Mouse (Mus musculus) heart, embryonic 14.5 days (tissue): ENCODE data around the gene Trpm4. TPM values are rescaled to one million over a fixed set of nuclear protein-coding genes. Genes with fewer than 3 reads are reported as not detected.

ENCODE experiments used
- ATAC-seq: fragments of 200-750 bp; cut with Nextera tagmentation; 2 replicates; pipeline ENCODE4 v1.8.0; 2017; ENCODE audit warnings: low read depth, moderate TSS enrichment; ENCODE audit not compliant: insufficient number of reproducible peaks, insufficient read depth, low FRiP score
- H3K27ac ChIP-seq, 2 experiments: fragments of 200-500 bp in 1 of 2; fragments of 300-500 bp in 1 of 2; sonication (generic) in 1 of 2; replicated peaks in 1 of 2; 2 replicates each; pipeline ENCODE4 v1.5.1; 2012 to 2014; ENCODE audit warnings: low read depth in 2 of 2, low read length in 2 of 2, control low read depth in 1 of 2, mild to moderate bottlenecking in 1 of 2, mixed read lengths in 1 of 2; ENCODE audit not compliant: control insufficient read depth in 1 of 2, insufficient read depth in 1 of 2
- H3K27me3 ChIP-seq: fragments of 300-500 bp; sonication (generic); 2 replicates; pipeline ENCODE4 v1.6.1; 2014; ENCODE audit warnings: mild to moderate bottlenecking, low read length, control low read depth; ENCODE audit not compliant: control insufficient read depth, insufficient read depth
- H3K36me3 ChIP-seq: fragments of 300-500 bp; sonication (generic); 2 replicates; pipeline ENCODE4 v1.6.1; 2014; ENCODE audit warnings: mild to moderate bottlenecking, control low read depth, low read length, mixed read lengths; ENCODE audit not compliant: control insufficient read depth, insufficient read depth
- H3K4me1 ChIP-seq, 2 experiments: fragments of 200-500 bp in 1 of 2; fragments of 300-500 bp in 1 of 2; sonication (generic) in 1 of 2; 2 replicates each; pipeline ENCODE4 v1.6.1; 2012 to 2014; ENCODE audit warnings: low read length in 2 of 2, control low read depth in 1 of 2, mixed read lengths in 1 of 2; ENCODE audit not compliant: control insufficient read depth in 2 of 2, insufficient read depth in 2 of 2
- H3K4me2 ChIP-seq: fragments of 300-500 bp; sonication (generic); 2 replicates; pipeline ENCODE4 v1.6.1; 2014; ENCODE audit warnings: mild to moderate bottlenecking, low read length
- H3K4me3 ChIP-seq, 2 experiments: fragments of 200-500 bp in 1 of 2; fragments of 300-500 bp in 1 of 2; sonication (generic) in 1 of 2; 2 replicates each; pipeline ENCODE4 v1.5.1; 2012 to 2014; ENCODE audit warnings: low read length in 2 of 2, mild to moderate bottlenecking in 2 of 2, control low read depth in 1 of 2, low read depth in 1 of 2, moderate library complexity in 1 of 2; ENCODE audit not compliant: control insufficient read depth in 1 of 2, insufficient read depth in 1 of 2
- H3K9ac ChIP-seq: fragments of 300-500 bp; sonication (generic); 2 replicates; pipeline ENCODE4 v1.6.1; 2014; ENCODE audit warnings: mild to moderate bottlenecking, low read length
- H3K9me3 ChIP-seq: fragments of 300-500 bp; sonication (generic); 2 replicates; pipeline ENCODE4 v1.6.1; 2016; ENCODE audit warnings: low read length, control low read depth; ENCODE audit not compliant: control insufficient read depth
- WGBS: fragments of 180-500 bp; shearing (Covaris S2); extraction: QIAGEN DNeasy Blood & Tissue Kit; methylation state at CpG from one replicate; pipeline ENCODE4 v1.1.7; 2014; 5-methylcytosine and 5-hydroxymethylcytosine counted together
- polyA plus RNA-seq: library from polyadenylated mRNA; unstranded; fragments of >200 nt; fragmentation: Nextera tagmentation; extraction: Ambion mirVana; gene quantifications from 2 replicates; pipeline ENCODE4 v1.2.1, GENCODE M21; 2014

Trpm4 gene
- polyA plus RNA-seq, 1 experiment from 2014 or later: 12.4 TPM

DNA sequence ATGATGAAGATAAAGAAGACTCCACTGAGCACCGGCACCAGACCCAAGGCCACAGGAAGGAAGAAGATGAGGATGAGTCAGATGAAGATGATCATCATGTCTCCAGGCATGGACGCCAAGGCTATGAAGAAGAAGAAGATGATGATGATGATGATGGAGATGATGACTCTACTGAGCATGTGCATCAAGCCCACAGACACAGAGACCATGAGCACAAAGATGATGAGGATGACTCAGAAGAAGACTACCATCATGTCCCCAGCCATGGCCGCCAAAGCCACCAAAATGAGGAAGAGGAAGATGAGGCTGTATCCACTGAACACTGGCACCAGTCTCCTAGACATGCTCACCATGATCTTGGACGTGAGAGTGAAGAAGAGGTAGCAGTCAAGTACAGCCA is 2.7 kb upstream of the Trpm4 start:
- no peaks in the 10 kb centered on the region; the same call in 1 of the 2 replicates for H3K27me3 ChIP-seq
- no peaks in the 10 kb centered on the region for H3K9me3 ChIP-seq
- WGBS: 88% methylated on average over 4 of the region's 4 CpGs
- H3K9ac ChIP-seq: no peak overlapping the region
- ATAC-seq: no peak
- H3K4me2 ChIP-seq: no peak overlapping the region
- no peak overlapping the region for H3K4me3 ChIP-seq
- no peak overlapping the region for H3K27ac ChIP-seq
- H3K36me3 ChIP-seq: no peaks in the 10 kb centered on the region
- peaks cover 58 to 67% of the 10 kb centered on the region in 2 experiments for H3K4me1 ChIP-seq

DNA sequence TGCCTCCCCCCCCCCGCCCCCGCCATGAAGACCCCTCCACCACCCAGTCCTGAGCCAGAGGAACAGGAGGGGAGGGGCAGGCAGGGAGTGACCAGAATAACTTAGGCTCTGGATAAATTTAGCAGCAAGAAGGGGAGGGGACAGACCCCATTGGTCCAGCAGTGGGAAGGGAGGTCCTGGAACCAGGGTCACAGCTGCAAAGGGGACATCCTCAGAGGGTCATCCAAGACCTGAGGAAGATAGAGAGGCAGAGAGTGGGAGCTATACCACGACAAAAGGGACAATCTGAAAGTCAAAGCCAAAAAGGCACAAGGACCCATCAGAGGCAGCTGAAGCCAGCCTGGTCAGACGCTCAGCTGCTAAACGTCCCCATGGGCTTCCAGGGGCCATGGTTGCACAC is 1.5 kb upstream of the Trpm4 start, which contains the start of gene Hrc:
Hrc (plus strand) TSS at position 235 of the 400 bp plus-strand sequence.
- Histone ChIP-seq H3K4me2 (peak within 1 kb of the TSS; percentile 89), H3K4me1 (peaks cover 47 to 62% of the 10 kb centered on the region in 2 experiments), H3K27me3 (no peaks in the 10 kb centered on the region; the same call in 1 of the 2 replicates), H3K4me3 (peak within 1 kb of the TSS in 1 of 2 experiments; percentile 73; a peak in 3 of 4 replicates), H3K9me3 (no peaks in the 10 kb centered on the region), H3K27ac (peak within 1 kb of the TSS; percentile 93 to 94), H3K9ac (peak within 1 kb of the TSS; percentile 89), H3K36me3 (no peaks in the 10 kb centered on the region)
- 15% methylated on average over 5 of the region's 5 CpGs for WGBS
- peak; percentile 40; the same call in 1 of the 2 replicates for ATAC-seq

DNA sequence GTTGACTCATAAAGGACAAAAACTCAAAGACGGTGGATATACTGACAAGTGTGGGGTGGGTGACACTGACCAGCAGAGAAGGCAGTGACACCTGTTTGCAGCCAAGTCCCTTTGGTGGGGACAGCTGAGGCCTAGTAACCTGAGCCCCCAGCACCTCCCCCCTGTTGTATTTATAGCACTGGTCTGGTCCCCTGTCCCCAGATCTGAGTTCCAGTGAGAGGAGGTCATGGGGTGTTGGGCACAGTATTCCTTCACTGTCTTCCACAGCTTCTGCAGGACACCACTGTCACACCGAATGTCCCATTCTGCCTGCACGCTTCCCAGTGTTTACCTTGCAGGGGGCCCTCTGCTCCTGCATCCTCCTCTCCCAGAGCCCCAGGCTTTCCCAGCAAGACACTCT is 1.0 kb upstream of the Trpm4 start:
- H3K36me3 ChIP-seq: no peaks in the 10 kb centered on the region
- peak overlapping the region; percentile 89 for H3K4me2 ChIP-seq
- peak; percentile 19; the same call in 1 of the 2 replicates for ATAC-seq
- no peaks in the 10 kb centered on the region for H3K9me3 ChIP-seq
- H3K27me3 ChIP-seq: no peaks in the 10 kb centered on the region; the same call in 1 of the 2 replicates
- H3K4me1 ChIP-seq: peaks cover 45 to 61% of the 10 kb centered on the region in 2 experiments
- WGBS: 8% methylated on average over 3 of the region's 3 CpGs
- peak overlapping the region; percentile 93 to 94 for H3K27ac ChIP-seq
- peak overlapping the region; percentile 89 for H3K9ac ChIP-seq
- H3K4me3 ChIP-seq: peak overlapping the region in 1 of 2 experiments; percentile 24; a peak in 2 of 4 replicates

DNA sequence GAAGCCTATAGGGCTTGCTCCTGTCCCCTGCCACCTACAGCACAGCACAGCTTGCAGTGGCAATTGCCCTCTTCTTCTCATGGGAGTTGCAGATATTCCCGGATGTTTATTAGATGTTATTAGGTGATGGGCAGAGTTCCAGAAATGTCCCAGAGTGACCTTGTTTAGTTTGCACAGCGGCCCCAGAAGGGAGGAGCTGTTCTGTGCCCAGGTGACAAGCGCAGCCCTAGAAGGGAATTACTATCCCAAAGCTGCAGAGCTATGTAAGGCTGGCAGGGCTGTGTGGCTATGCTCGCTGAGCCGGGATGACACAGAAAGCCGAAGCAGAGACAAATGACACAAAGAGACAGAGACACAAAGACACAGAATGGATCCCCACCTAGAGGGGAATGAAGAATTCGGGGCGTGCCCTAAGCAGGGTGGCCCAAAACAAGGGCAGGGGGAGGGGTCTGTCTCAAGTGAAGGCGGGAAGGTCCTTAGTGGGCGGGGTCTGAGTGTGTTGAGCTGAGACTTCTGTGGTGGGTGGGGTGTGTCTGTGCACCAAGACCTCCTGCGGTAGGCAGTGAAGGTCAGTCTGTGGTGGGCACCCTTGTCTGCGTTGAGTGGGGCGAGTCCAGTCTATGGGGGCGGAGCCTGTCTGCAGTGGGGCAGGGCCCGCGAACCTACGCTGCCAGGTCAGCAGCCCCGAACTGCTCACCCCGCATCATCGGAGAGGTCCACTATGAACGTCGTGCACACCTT is 725 bp downstream of the Trpm4 start:
- H3K27ac ChIP-seq: peak overlapping the region; percentile 83 to 94
- ATAC-seq: peak; percentile 56
- peaks cover 34 to 56% of the 10 kb centered on the region in 2 experiments for H3K4me1 ChIP-seq
- H3K9ac ChIP-seq: peak overlapping the region; percentile 89
- no peaks in the 10 kb centered on the region for H3K36me3 ChIP-seq
- peak overlapping the region; percentile 89 for H3K4me2 ChIP-seq
- H3K4me3 ChIP-seq: peak overlapping the region; percentile 73 to 75
- no peaks in the 10 kb centered on the region for H3K9me3 ChIP-seq
- WGBS: 3% methylated on average over 21 of the region's 22 CpGs
- H3K27me3 ChIP-seq: no peaks in the 10 kb centered on the region; the same call in 1 of the 2 replicates

DNA sequence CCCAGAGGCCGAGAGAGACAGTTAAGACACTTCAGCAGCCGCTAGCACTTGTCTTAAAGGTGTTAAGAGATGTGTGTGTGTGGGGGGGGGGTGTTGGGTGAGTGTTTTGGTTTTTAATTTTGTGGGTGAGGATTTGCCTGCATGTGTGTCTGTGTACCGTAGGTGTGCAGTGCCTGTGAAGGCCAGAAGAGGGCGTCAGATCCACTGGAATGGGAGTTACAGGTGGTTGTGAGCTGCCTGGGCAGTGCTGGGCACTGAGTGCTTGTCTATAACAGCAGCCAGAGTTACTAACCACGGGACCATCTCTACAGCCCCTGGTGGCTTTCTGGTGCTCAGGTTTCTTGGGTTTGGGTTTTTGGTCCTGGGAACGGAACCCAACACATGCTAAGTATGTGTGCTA is 2.1 kb downstream of the Trpm4 start:
- Histone ChIP-seq H3K27me3 (no peaks in the 10 kb centered on the region), H3K4me1 (peaks cover 28 to 45% of the 10 kb centered on the region in 2 experiments), H3K27ac (no peak overlapping the region), H3K9me3 (no peaks in the 10 kb centered on the region), H3K4me2 (no peak overlapping the region), H3K36me3 (peaks cover 13% of the 10 kb centered on the region), H3K4me3 (no peak overlapping the region), H3K9ac (no peak overlapping the region)
- WGBS: 69% methylated on average over 6 of the region's 6 CpGs
- ATAC-seq: no peak

DNA sequence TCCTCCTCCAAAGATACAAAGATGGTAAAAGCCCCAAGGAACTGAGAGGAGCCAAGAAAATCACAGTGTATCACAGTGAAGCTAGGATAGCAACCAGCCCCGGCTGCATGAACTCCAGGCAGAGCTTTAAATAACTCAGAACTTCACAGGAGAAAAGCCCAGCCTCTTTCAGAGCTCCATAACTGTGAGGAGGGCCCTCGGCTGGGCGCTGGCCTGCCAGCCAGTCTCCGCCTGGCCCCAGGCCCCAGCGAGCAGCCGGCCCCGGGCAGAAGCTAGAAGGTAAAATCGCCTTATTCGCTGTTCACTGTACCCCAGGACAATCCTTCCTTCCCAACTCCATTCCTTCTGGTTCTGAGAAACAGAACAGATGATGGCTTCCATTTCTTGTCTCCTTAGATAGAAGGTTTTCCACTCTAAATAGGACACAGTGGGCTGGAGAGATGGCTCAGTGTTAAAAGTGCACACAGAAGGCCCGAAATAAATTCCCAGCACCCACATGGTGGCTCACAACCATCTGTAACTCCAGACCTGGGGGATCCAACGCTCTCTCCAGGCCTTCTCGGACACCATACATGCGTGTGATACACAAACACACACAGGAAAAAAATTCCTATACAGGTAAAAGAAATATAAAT is 4.6 kb downstream of the Trpm4 start:
- peak overlapping the region; percentile 69 to 94 for H3K27ac ChIP-seq
- H3K27me3 ChIP-seq: no peaks in the 10 kb centered on the region
- H3K36me3 ChIP-seq: peaks cover 32% of the 10 kb centered on the region
- peak overlapping the region; percentile 2 for H3K4me2 ChIP-seq
- H3K9me3 ChIP-seq: no peaks in the 10 kb centered on the region
- H3K4me1 ChIP-seq: peaks cover 13 to 29% of the 10 kb centered on the region in 2 experiments
- H3K4me3 ChIP-seq: no peak overlapping the region
- 55% methylated on average over 13 of the region's 13 CpGs for WGBS
- ATAC-seq: no peak
- peak overlapping the region; percentile 18; the same call in 1 of the 2 replicates for H3K9ac ChIP-seq

DNA sequence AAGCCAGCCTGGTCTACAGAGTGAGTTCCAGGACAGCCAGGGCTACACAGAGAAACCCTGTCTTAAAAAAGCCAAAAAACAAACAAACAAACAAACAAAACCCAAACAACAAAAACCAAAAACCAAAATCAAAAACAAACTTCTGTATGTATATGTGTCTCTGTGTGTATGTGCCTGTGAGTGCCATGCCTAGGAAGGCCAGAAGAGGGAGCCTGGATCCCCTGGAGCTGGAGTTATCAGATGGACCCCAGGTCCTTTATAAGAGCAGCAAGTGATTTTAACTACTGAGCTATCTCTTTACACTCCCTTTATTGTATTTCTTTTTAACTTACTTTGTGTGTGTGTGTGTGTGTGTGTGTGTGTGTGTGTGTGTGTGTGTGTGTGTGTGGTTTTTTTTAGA is 7.8 kb downstream of the Trpm4 start:
- Histone ChIP-seq H3K4me3 (no peak overlapping the region), H3K27me3 (no peaks in the 10 kb centered on the region), H3K36me3 (peaks cover 55% of the 10 kb centered on the region), H3K4me2 (no peak overlapping the region), H3K27ac (no peak overlapping the region), H3K9me3 (no peaks in the 10 kb centered on the region), H3K9ac (no peak overlapping the region), H3K4me1 (peaks cover 3 to 11% of the 10 kb centered on the region in 2 experiments; a peak in 2 of 4 replicates)
- no peak for ATAC-seq
